ENCODE assay signal across 9 mouse cellular contexts in the genomic region with DNA sequence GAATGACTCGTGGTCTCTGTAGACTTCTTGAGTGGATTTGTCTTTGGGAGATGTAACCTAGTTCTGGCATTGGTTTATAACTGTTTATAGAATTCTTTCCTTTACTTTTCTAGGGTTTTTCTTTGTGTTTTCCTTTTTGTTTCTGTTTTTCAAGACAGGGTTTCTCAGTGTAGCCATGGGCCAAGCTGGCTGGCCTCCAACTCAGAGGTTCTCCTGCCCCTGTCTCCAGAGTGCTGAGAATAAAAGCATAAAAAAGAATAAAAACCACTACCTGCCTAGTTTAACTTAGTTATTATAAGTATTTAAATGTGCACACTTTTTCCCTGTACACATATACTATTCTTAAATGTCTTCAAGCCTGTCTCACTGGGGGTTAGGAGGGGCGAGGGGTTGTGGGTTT. TPM values are rescaled to one million over a fixed set of nuclear protein-coding genes. Genes with fewer than 3 reads are reported as not detected.
DNase-seq lines count a peak whose midpoint lies in the region; ATAC-seq and TF ChIP-seq lines count a peak whose summit lies in the region.
"Had no signal": no experiment of that assay in that cellular context is flagged by ENCODE, and none has a peak within 500 bp of the region (broad histone marks: within the 10 kb centered on the region; RNA-seq: fewer than 3 reads in every experiment).

No protein-coding gene starts in this region.

- no peaks in the 10 kb centered on the region for H3K27me3 ChIP-seq in lung, embryonic 15.5 days
- no peaks in the 10 kb centered on the region for H3K27me3 ChIP-seq in lung, postnatal 0 days (replicated peaks; ENCODE audit: insufficient read depth, low read length)
- no peaks in the 10 kb centered on the region for H3K27me3 ChIP-seq in forebrain, embryonic 12.5 days
- H3K27me3 ChIP-seq in intestine, embryonic 16.5 days (replicated peaks; ENCODE audit: control insufficient read depth, insufficient read depth, low read length) = no peaks in the 10 kb centered on the region
- no peaks in the 10 kb centered on the region for H3K27me3 ChIP-seq in neural tube, embryonic 12.5 days (replicated peaks)

- 84% methylated on average over 2 of the region's 2 CpGs for WGBS in lung, embryonic 15.5 days
- 79% methylated on average over 2 of the region's 2 CpGs for WGBS in lung, postnatal 0 days
- 83% methylated on average over 2 of the region's 2 CpGs for WGBS in forebrain, embryonic 12.5 days
- WGBS in intestine, embryonic 16.5 days = 80% methylated on average over 2 of the region's 2 CpGs
- WGBS in neural tube, embryonic 12.5 days = 88% methylated on average over 2 of the region's 2 CpGs

- peak overlapping the region; percentile 58 for H3K4me2 ChIP-seq in lung, embryonic 15.5 days
- no peak overlapping the region for H3K4me2 ChIP-seq in lung, postnatal 0 days (replicated peaks; ENCODE audit: low read depth, low read length)
- peak overlapping the region; percentile 75 for H3K4me2 ChIP-seq in forebrain, embryonic 12.5 days
- H3K4me2 ChIP-seq in intestine, embryonic 16.5 days (ENCODE audit: low read depth, low read length) = peak overlapping the region; percentile 79; the same call in 1 of the 2 replicates
- H3K4me2 ChIP-seq in neural tube, embryonic 12.5 days (replicated peaks) = peak overlapping the region; percentile 68

- no peak overlapping the region for H3K27ac ChIP-seq in lung, embryonic 15.5 days
- H3K27ac ChIP-seq in lung, postnatal 0 days (ENCODE audit: low read length) = no peak overlapping the region
- no peak overlapping the region for H3K27ac ChIP-seq in forebrain, embryonic 12.5 days
- no peak overlapping the region for H3K27ac ChIP-seq in intestine, embryonic 16.5 days (ENCODE audit: low read length)
- no peak overlapping the region for H3K27ac ChIP-seq in neural tube, embryonic 12.5 days

- H3K9me3 ChIP-seq in lung, embryonic 15.5 days = no peaks in the 10 kb centered on the region
- H3K9me3 ChIP-seq in lung, postnatal 0 days (ENCODE audit: low read length) = no peaks in the 10 kb centered on the region
- no peaks in the 10 kb centered on the region for H3K9me3 ChIP-seq in forebrain, embryonic 12.5 days
- H3K9me3 ChIP-seq in intestine, embryonic 16.5 days (ENCODE audit: control insufficient read depth, low read length) = no peaks in the 10 kb centered on the region
- no peaks in the 10 kb centered on the region for H3K9me3 ChIP-seq in neural tube, embryonic 12.5 days

- ATAC-seq in lung, embryonic 15.5 days (ENCODE audit: borderline replicate concordance, extremely low read depth, low FRiP score, low TSS enrichment) = no peak
- no peak for ATAC-seq in lung, postnatal 0 days
- ATAC-seq in forebrain, embryonic 12.5 days (ENCODE audit: low FRiP score) = no peak
- no peak for ATAC-seq in intestine, embryonic 16.5 days
- ATAC-seq in neural tube, embryonic 12.5 days (ENCODE audit: low FRiP score, low read depth) = no peak

- no peak for TF ChIP-seq CTCF in lung, postnatal 0 days (IDR thresholded peaks at IDR 0.05)

- H3K9ac ChIP-seq in lung, embryonic 15.5 days = peak overlapping the region; percentile 80; the same call in 1 of the 2 replicates
- no peak overlapping the region for H3K9ac ChIP-seq in lung, postnatal 0 days (replicated peaks; ENCODE audit: low read depth)
- H3K9ac ChIP-seq in forebrain, embryonic 12.5 days = 0 out of 2 replicates have a peak overlapping the region, but pooled peaks have one; percentile 21
- no peak overlapping the region for H3K9ac ChIP-seq in intestine, embryonic 16.5 days (ENCODE audit: low read depth, low read length)
- H3K9ac ChIP-seq in neural tube, embryonic 12.5 days = no peak overlapping the region; the same call in 1 of the 2 replicates

- no peak for DNase-seq in lung, postnatal 0 days (ENCODE audit: low spot score)
- DNase-seq in urinary bladder, postnatal 10 days (ENCODE audit: low spot score) = no peak
- no peak for DNase-seq in gastrocnemius, adult 18-20 months (ENCODE audit: low spot score)

- H3K4me3 ChIP-seq in lung, embryonic 15.5 days = peak overlapping the region; percentile 73
- H3K4me3 ChIP-seq in lung, postnatal 0 days (ENCODE audit: low read depth, low read length) = no peak overlapping the region
- H3K4me3 ChIP-seq in forebrain, embryonic 12.5 days (replicated peaks) = peak overlapping the region; percentile 78; the same call in 1 of the 2 replicates
- peak overlapping the region; percentile 70; the same call in 1 of the 2 replicates for H3K4me3 ChIP-seq in intestine, embryonic 16.5 days (ENCODE audit: low read length)
- H3K4me3 ChIP-seq in neural tube, embryonic 12.5 days = no peak overlapping the region

- H3K36me3 ChIP-seq in lung, embryonic 15.5 days = peaks cover 41% of the 10 kb centered on the region
- H3K36me3 ChIP-seq in lung, postnatal 0 days (ENCODE audit: insufficient read depth, low read length) = peaks cover 18% of the 10 kb centered on the region; the same call in 1 of the 2 replicates
- peaks cover 41% of the 10 kb centered on the region for H3K36me3 ChIP-seq in forebrain, embryonic 12.5 days (replicated peaks)
- peaks cover 15% of the 10 kb centered on the region for H3K36me3 ChIP-seq in intestine, embryonic 16.5 days (ENCODE audit: control insufficient read depth, insufficient read depth, low read length)
- H3K36me3 ChIP-seq in neural tube, embryonic 12.5 days = peaks cover 35% of the 10 kb centered on the region

- peaks cover 18% of the 10 kb centered on the region for H3K4me1 ChIP-seq in lung, embryonic 15.5 days
- peaks cover 4% of the 10 kb centered on the region; the same call in 1 of the 2 replicates for H3K4me1 ChIP-seq in lung, postnatal 0 days (ENCODE audit: insufficient read depth, low read depth, low read length)
- peaks cover 30% of the 10 kb centered on the region for H3K4me1 ChIP-seq in forebrain, embryonic 12.5 days
- H3K4me1 ChIP-seq in intestine, embryonic 16.5 days (ENCODE audit: control insufficient read depth, insufficient read depth, low read length) = peaks cover 18% of the 10 kb centered on the region
- H3K4me1 ChIP-seq in neural tube, embryonic 12.5 days = peaks cover 19% of the 10 kb centered on the region

- no peak for TF ChIP-seq EP300 in lung, postnatal 0 days (IDR thresholded peaks at IDR 0.05)

RNA-seq across cellular contexts. Expression of gene Prpf4, which starts 1.7 kb away (rescaled TPM):
- polyA plus RNA-seq in lung, embryonic 15.5 days (2015; fragmentation: Nextera tagmentation; extraction: Ambion mirVana) = 22.4 and 23.3 TPM in 2 replicates
- polyA plus RNA-seq in lung, postnatal 0 days (2015; fragmentation: Nextera tagmentation; extraction: Ambion mirVana) = 9.6 and 10.0 TPM in 2 replicates
- polyA plus RNA-seq in forebrain, embryonic 12.5 days (2016; fragmentation: Nextera tagmentation; extraction: Ambion mirVana) = 25.8 and 27.8 TPM in 2 replicates
- polyA plus RNA-seq in intestine, embryonic 16.5 days (2015; fragmentation: Nextera tagmentation; extraction: Ambion mirVana) = 14.3 and 15.9 TPM in 2 replicates
- polyA plus RNA-seq in neural tube, embryonic 12.5 days (2016; fragmentation: Nextera tagmentation; extraction: Ambion mirVana) = 22.0 and 23.3 TPM in 2 replicates
- 10 to 100 TPM; 16.1 to 17.3 TPM for total RNA-seq in gastrocnemius, adult 18-20 months (2021)

RNA-seq across cellular contexts. Expression of gene Cdc26, which starts 1.9 kb away (rescaled TPM):
- 152 and 158 TPM in 2 replicates for polyA plus RNA-seq in lung, embryonic 15.5 days (2015; fragmentation: Nextera tagmentation; extraction: Ambion mirVana)
- 91.6 and 94.2 TPM in 2 replicates for polyA plus RNA-seq in lung, postnatal 0 days (2015; fragmentation: Nextera tagmentation; extraction: Ambion mirVana)
- 173 and 178 TPM in 2 replicates for polyA plus RNA-seq in forebrain, embryonic 12.5 days (2016; fragmentation: Nextera tagmentation; extraction: Ambion mirVana)
- 106 and 122 TPM in 2 replicates for polyA plus RNA-seq in intestine, embryonic 16.5 days (2015; fragmentation: Nextera tagmentation; extraction: Ambion mirVana)
- polyA plus RNA-seq in neural tube, embryonic 12.5 days (2016; fragmentation: Nextera tagmentation; extraction: Ambion mirVana) = 139 and 140 TPM in 2 replicates
- total RNA-seq in gastrocnemius, adult 18-20 months (2021) = 10 to 100 TPM; 50.0 to 51.6 TPM

RNA-seq across cellular contexts. Expression of gene Rnf183, which starts 24.7 kb away (rescaled TPM):
- polyA plus RNA-seq in lung, embryonic 15.5 days (2015; fragmentation: Nextera tagmentation; extraction: Ambion mirVana) = 0.14 TPM in 1 of 2 replicates, not detected in the other
- polyA plus RNA-seq in lung, postnatal 0 days (2015; fragmentation: Nextera tagmentation; extraction: Ambion mirVana) = 0.15 TPM in 1 of 2 replicates, not detected in the other
- polyA plus RNA-seq in forebrain, embryonic 12.5 days (2016; fragmentation: Nextera tagmentation; extraction: Ambion mirVana) = not detected in 2 replicates
- not detected in 2 replicates for polyA plus RNA-seq in intestine, embryonic 16.5 days (2015; fragmentation: Nextera tagmentation; extraction: Ambion mirVana)
- not detected in 2 replicates for polyA plus RNA-seq in neural tube, embryonic 12.5 days (2016; fragmentation: Nextera tagmentation; extraction: Ambion mirVana)
- total RNA-seq in gastrocnemius, adult 18-20 months (2021) = not detected
- total RNA-seq: gastrocnemius, adult 8-10 months; layer of hippocampus, adult 8-10 months had no signal

RNA-seq across cellular contexts. Expression of gene Slc31a1, which starts 49.8 kb away (rescaled TPM):
- polyA plus RNA-seq in lung, embryonic 15.5 days (2015; fragmentation: Nextera tagmentation; extraction: Ambion mirVana) = 48.3 and 51.7 TPM in 2 replicates
- 57.2 and 61.1 TPM in 2 replicates for polyA plus RNA-seq in lung, postnatal 0 days (2015; fragmentation: Nextera tagmentation; extraction: Ambion mirVana)
- polyA plus RNA-seq in forebrain, embryonic 12.5 days (2016; fragmentation: Nextera tagmentation; extraction: Ambion mirVana) = 48.7 and 49.0 TPM in 2 replicates
- 127 and 149 TPM in 2 replicates for polyA plus RNA-seq in intestine, embryonic 16.5 days (2015; fragmentation: Nextera tagmentation; extraction: Ambion mirVana)
- 39.7 and 40.7 TPM in 2 replicates for polyA plus RNA-seq in neural tube, embryonic 12.5 days (2016; fragmentation: Nextera tagmentation; extraction: Ambion mirVana)
- total RNA-seq in gastrocnemius, adult 18-20 months (2021) = 1 to 10 TPM; 8.5 to 9.7 TPM

RNA-seq across cellular contexts. Expression of gene Fkbp15, which starts 50.0 kb away (rescaled TPM):
- polyA plus RNA-seq in lung, embryonic 15.5 days (2015; fragmentation: Nextera tagmentation; extraction: Ambion mirVana) = 24.9 and 25.2 TPM in 2 replicates
- polyA plus RNA-seq in lung, postnatal 0 days (2015; fragmentation: Nextera tagmentation; extraction: Ambion mirVana) = 23.2 and 23.6 TPM in 2 replicates
- polyA plus RNA-seq in forebrain, embryonic 12.5 days (2016; fragmentation: Nextera tagmentation; extraction: Ambion mirVana) = 23.7 and 24.0 TPM in 2 replicates
- polyA plus RNA-seq in intestine, embryonic 16.5 days (2015; fragmentation: Nextera tagmentation; extraction: Ambion mirVana) = 24.3 and 27.9 TPM in 2 replicates
- 25.7 and 26.9 TPM in 2 replicates for polyA plus RNA-seq in neural tube, embryonic 12.5 days (2016; fragmentation: Nextera tagmentation; extraction: Ambion mirVana)
- 10 to 100 TPM; 11.5 to 11.6 TPM for total RNA-seq in gastrocnemius, adult 18-20 months (2021)

Comparison
In these comparisons a context has a peak if more than half of its experiments do, and no peak if none do; other contexts are left out.
1. H3K4me3 ChIP-seq: peak in lung, embryonic 15.5 days (single experiment), forebrain, embryonic 12.5 days (single experiment) and intestine, embryonic 16.5 days (single experiment); none in lung, postnatal 0 days (single experiment) and neural tube, embryonic 12.5 days (single experiment).
2. H3K9ac ChIP-seq: peak in lung, embryonic 15.5 days (single experiment) and forebrain, embryonic 12.5 days (single experiment); none in lung, postnatal 0 days (single experiment), intestine, embryonic 16.5 days (single experiment) and neural tube, embryonic 12.5 days (single experiment).